Mouse (Mus musculus) forelimb bud, embryonic 11.5 days (tissue): Measurements from ENCODE around the gene B3gnt2.

ENCODE experiments used
- DNase-seq: peaks from one replicate; pipeline ENCODE4 v3.0.0-alpha.2; 2012; ENCODE audit warnings: low read depth, low spot score

Gene B3gnt2

GRCm38 (mm10) chr11:22860335-22861227, at the start of gene B3gnt2:
Gene B3gnt2, minus strand, starts transcription at chr11:22860961.
- no peak for DNase-seq

- no peak for DNase-seq
Measured at GRCm38 (mm10) chr11:22906453-22906865, 45.7 kb upstream of the B3gnt2 start.

GRCm38 (mm10) chr11:22902923-22903322, 42.2 kb upstream of the B3gnt2 start:
- no peak for DNase-seq

GRCm38 (mm10) chr11:22900041-22900440, 39.3 kb upstream of the B3gnt2 start:
- DNase-seq: no peak

GRCm38 (mm10) chr11:22897642-22898041, 36.9 kb upstream of the B3gnt2 start:
- DNase-seq: no peak

GRCm38 (mm10) chr11:22897127-22897526, 36.4 kb upstream of the B3gnt2 start:
- DNase-seq: no peak

- DNase-seq: peak; percentile 18
Measured at GRCm38 (mm10) chr11:22893075-22893474, 32.3 kb upstream of the B3gnt2 start.

GRCm38 (mm10) chr11:22892466-22892865, 31.7 kb upstream of the B3gnt2 start:
- no peak for DNase-seq

GRCm38 (mm10) chr11:22891876-22892275, 31.1 kb upstream of the B3gnt2 start:
- DNase-seq: no peak

- DNase-seq: no peak
Measured at GRCm38 (mm10) chr11:22891242-22891641, 30.5 kb upstream of the B3gnt2 start.

GRCm38 (mm10) chr11:22889224-22889623, 28.5 kb upstream of the B3gnt2 start:
- DNase-seq: no peak

GRCm38 (mm10) chr11:22886991-22887390, 26.2 kb upstream of the B3gnt2 start:
- no peak for DNase-seq

GRCm38 (mm10) chr11:22885350-22885749, 24.6 kb upstream of the B3gnt2 start:
- no peak for DNase-seq

- no peak for DNase-seq
Measured at GRCm38 (mm10) chr11:22883676-22884075, 22.9 kb upstream of the B3gnt2 start.

GRCm38 (mm10) chr11:22882926-22883325, 22.2 kb upstream of the B3gnt2 start:
- no peak for DNase-seq

- DNase-seq: no peak
Measured at GRCm38 (mm10) chr11:22880383-22881172, 19.8 kb upstream of the B3gnt2 start.

- DNase-seq: no peak
Measured at GRCm38 (mm10) chr11:22879645-22880044, 18.9 kb upstream of the B3gnt2 start.

GRCm38 (mm10) chr11:22876680-22877330, 16.0 kb upstream of the B3gnt2 start:
- no peak for DNase-seq

GRCm38 (mm10) chr11:22875279-22875678, 14.5 kb upstream of the B3gnt2 start:
- no peak for DNase-seq

- DNase-seq: no peak
Measured at GRCm38 (mm10) chr11:22874747-22875146, 14.0 kb upstream of the B3gnt2 start.

GRCm38 (mm10) chr11:22873383-22873782, 12.6 kb upstream of the B3gnt2 start:
- no peak for DNase-seq

GRCm38 (mm10) chr11:22872307-22872680, 11.5 kb upstream of the B3gnt2 start:
- DNase-seq: no peak
